Mouse (Mus musculus): Measurements from ENCODE around the gene Tcaf1. TPM values are rescaled to one million over a fixed set of nuclear protein-coding genes. Genes with fewer than 3 reads are reported as not detected.

Gene Tcaf1
- polyA plus RNA-seq (2014; fragmentation: Illumina TruSeq; extraction: RNeasy Lipid Tissue Mini Kit (QIAGEN cat#74804); ENCODE audit: low read depth, low replicate concordance), result 10.7 TPM

GRCm38 (mm10) chr6:42709291-42710211 is at the start of gene Tcaf1:
Gene Tcaf1, minus strand, starts transcription at chr6:42710088.

GRCm38 (mm10) chr6:42756104-42756503 is 46.2 kb upstream of the Tcaf1 start, which contains the start of gene Olfr38:
Gene Olfr38, plus strand, starts transcription at chr6:42756404.

GRCm38 (mm10) chr6:42739071-42739470 is 29.2 kb upstream of the Tcaf1 start, which contains the start of gene Olfr453:
Gene Olfr453, plus strand, starts transcription at chr6:42739371.

GRCm38 (mm10) chr6:42644912-42645549 is 64.9 kb downstream of the Tcaf1 start, which contains the start of gene Tcaf2:
Gene Tcaf2, minus strand, starts transcription at chr6:42645254.

Other genes with a start within 250 kb of the Tcaf1 start
- not detected for gene Olfr458, start 244.9 kb downstream of the Tcaf1 start, polyA plus RNA-seq (2014; fragmentation: Illumina TruSeq; extraction: RNeasy Lipid Tissue Mini Kit (QIAGEN cat#74804); ENCODE audit: low read depth, low replicate concordance)
- gene Olfr457, start 233.8 kb downstream of the Tcaf1 start, polyA plus RNA-seq (2014; fragmentation: Illumina TruSeq; extraction: RNeasy Lipid Tissue Mini Kit (QIAGEN cat#74804); ENCODE audit: low read depth, low replicate concordance), result not detected
- not detected for gene Olfr456, start 222.9 kb downstream of the Tcaf1 start, polyA plus RNA-seq (2014; fragmentation: Illumina TruSeq; extraction: RNeasy Lipid Tissue Mini Kit (QIAGEN cat#74804); ENCODE audit: low read depth, low replicate concordance)
- not detected for gene Olfr455, start 162.5 kb downstream of the Tcaf1 start, polyA plus RNA-seq (2014; fragmentation: Illumina TruSeq; extraction: RNeasy Lipid Tissue Mini Kit (QIAGEN cat#74804); ENCODE audit: low read depth, low replicate concordance)
- gene Tcaf3, start 112.4 kb downstream of the Tcaf1 start, polyA plus RNA-seq (2014; fragmentation: Illumina TruSeq; extraction: RNeasy Lipid Tissue Mini Kit (QIAGEN cat#74804); ENCODE audit: low read depth, low replicate concordance), result not detected
- 2.6 TPM for gene Tcaf2, start 64.8 kb downstream of the Tcaf1 start, polyA plus RNA-seq (2014; fragmentation: Illumina TruSeq; extraction: RNeasy Lipid Tissue Mini Kit (QIAGEN cat#74804); ENCODE audit: low read depth, low replicate concordance)
- not detected for gene Olfr453, start 29.3 kb upstream of the Tcaf1 start, polyA plus RNA-seq (2014; fragmentation: Illumina TruSeq; extraction: RNeasy Lipid Tissue Mini Kit (QIAGEN cat#74804); ENCODE audit: low read depth, low replicate concordance)
- not detected for gene Olfr38, start 46.3 kb upstream of the Tcaf1 start, polyA plus RNA-seq (2014; fragmentation: Illumina TruSeq; extraction: RNeasy Lipid Tissue Mini Kit (QIAGEN cat#74804); ENCODE audit: low read depth, low replicate concordance)
- not detected for gene Olfr452, start 75.0 kb upstream of the Tcaf1 start, polyA plus RNA-seq (2014; fragmentation: Illumina TruSeq; extraction: RNeasy Lipid Tissue Mini Kit (QIAGEN cat#74804); ENCODE audit: low read depth, low replicate concordance)
- not detected for gene Olfr450, start 101.9 kb upstream of the Tcaf1 start, polyA plus RNA-seq (2014; fragmentation: Illumina TruSeq; extraction: RNeasy Lipid Tissue Mini Kit (QIAGEN cat#74804); ENCODE audit: low read depth, low replicate concordance)
- gene Olfr449, start 124.3 kb upstream of the Tcaf1 start, polyA plus RNA-seq (2014; fragmentation: Illumina TruSeq; extraction: RNeasy Lipid Tissue Mini Kit (QIAGEN cat#74804); ENCODE audit: low read depth, low replicate concordance), result not detected
- gene Olfr448, start 180.4 kb upstream of the Tcaf1 start, polyA plus RNA-seq (2014; fragmentation: Illumina TruSeq; extraction: RNeasy Lipid Tissue Mini Kit (QIAGEN cat#74804); ENCODE audit: low read depth, low replicate concordance), result not detected
- gene Olfr447, start 198.8 kb upstream of the Tcaf1 start, polyA plus RNA-seq (2014; fragmentation: Illumina TruSeq; extraction: RNeasy Lipid Tissue Mini Kit (QIAGEN cat#74804); ENCODE audit: low read depth, low replicate concordance), result not detected
- not detected for gene Olfr446, start 211.3 kb upstream of the Tcaf1 start, polyA plus RNA-seq (2014; fragmentation: Illumina TruSeq; extraction: RNeasy Lipid Tissue Mini Kit (QIAGEN cat#74804); ENCODE audit: low read depth, low replicate concordance)
- not detected for gene Olfr444, start 239.0 kb upstream of the Tcaf1 start, polyA plus RNA-seq (2014; fragmentation: Illumina TruSeq; extraction: RNeasy Lipid Tissue Mini Kit (QIAGEN cat#74804); ENCODE audit: low read depth, low replicate concordance)